Mouse (Mus musculus): ENCODE data around the gene Tob1.

- no peak for TF ChIP-seq TCF12 (IDR thresholded peaks at IDR 0.05; ENCODE audit: low read depth, low read length)
- TF ChIP-seq CHD2 (IDR thresholded peaks at IDR 0.05; ENCODE audit: low read length), result no peak
- TF ChIP-seq TAL1 (IDR thresholded peaks at IDR 0.05; ENCODE audit: low read length), result no peak
- no peak for TF ChIP-seq UBTF (IDR thresholded peaks at IDR 0.05; ENCODE audit: borderline replicate concordance, insufficient read depth, low read depth, low read length)
- no peak for TF ChIP-seq MAX (IDR thresholded peaks at IDR 0.05; ENCODE audit: low read length)
- no peak for TF ChIP-seq EP300 (IDR thresholded peaks at IDR 0.05; ENCODE audit: low read depth in 1 of 2, low read length in 2 of 2)
- no peak for TF ChIP-seq POLR2AphosphoS2 (IDR thresholded peaks at IDR 0.05; ENCODE audit: low read length)
- no peak for TF ChIP-seq ZC3H11A (IDR thresholded peaks at IDR 0.05; ENCODE audit: low read depth, low read length)
- TF ChIP-seq CTCF (IDR thresholded peaks at IDR 0.05 in 2 of 3, conservative IDR thresholded peaks at IDR 0.05 in 1 of 3; ENCODE audit: control insufficient read depth in 1 of 3, insufficient read depth in 1 of 3, low read depth in 2 of 3, low read length in 3 of 3, poor library complexity in 1 of 3, severe bottlenecking in 1 of 3), result no peak
- TF ChIP-seq ZNF384 (IDR thresholded peaks at IDR 0.05; ENCODE audit: low read depth, low read length), result no peak
- no peak for TF ChIP-seq HCFC1 (IDR thresholded peaks at IDR 0.05; ENCODE audit: low read depth, low read length)
- no peak for TF ChIP-seq POLR2A (IDR thresholded peaks at IDR 0.05; ENCODE audit: control insufficient read depth in 1 of 2, insufficient read depth in 1 of 2, low read depth in 1 of 2, low read length in 2 of 2, poor library complexity in 1 of 2)
- no peak for TF ChIP-seq RCOR1 (IDR thresholded peaks at IDR 0.05; ENCODE audit: low read depth, low read length)
- TF ChIP-seq SIN3A (IDR thresholded peaks at IDR 0.05; ENCODE audit: low read length), result no peak
Observed at GRCm38 (mm10) chr11:94239706-94240105, 28.5 kb downstream of the Tob1 start.
